Mouse (Mus musculus) testis, adult 2 months (tissue): ENCODE results near the gene Mtf2.

Source experiments
- CTCF ChIP-seq: fragments of 200-500 bp; IDR thresholded peaks from 2 replicates; pipeline ENCODE4 v1.5.1; 2012; ENCODE audit warnings: low read depth, mild to moderate bottlenecking, inconsistent platforms, low read length, moderate library complexity; ENCODE audit not compliant: control insufficient read depth, insufficient read depth, insufficient replicate concordance
- POLR2A ChIP-seq: fragments of 200-500 bp; IDR thresholded peaks from 2 replicates; pipeline ENCODE4 v1.6.1; 2012; ENCODE audit warnings: low read depth, mild to moderate bottlenecking, inconsistent platforms, low read length, moderate library complexity; ENCODE audit not compliant: control insufficient read depth

DNA sequence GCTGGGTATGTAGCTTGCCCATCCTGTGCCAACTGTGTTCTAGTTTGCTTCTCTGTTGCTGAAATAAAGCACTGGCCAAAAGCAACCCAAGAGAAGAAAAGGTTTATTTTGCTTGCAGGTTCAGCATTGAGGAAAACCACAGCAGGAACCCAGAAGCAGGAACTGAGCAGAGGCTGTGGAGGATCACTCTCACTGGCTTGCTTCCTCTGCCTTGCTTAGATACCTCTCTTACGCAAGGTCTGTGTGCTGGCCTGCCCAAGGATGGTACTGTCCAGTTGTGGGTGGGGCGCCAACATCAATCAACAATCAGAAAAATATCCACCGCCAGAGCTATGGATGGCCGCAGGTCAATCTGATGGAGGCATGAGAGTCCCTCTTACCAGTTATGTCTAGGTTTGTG lies 34.2 kb upstream of the Mtf2 start:
- TF ChIP-seq CTCF = no peak
- TF ChIP-seq POLR2A = no peak
